Mouse (Mus musculus): Measurements from ENCODE around the gene Trp53. TPM values are rescaled to one million over a fixed set of nuclear protein-coding genes. Genes with fewer than 3 reads are reported as not detected.
A peak's percentile ranks its signal among the peaks of the same experiment; 100 is the strongest.
"Not testable (repeated sequence)": the region's sequence is repeated elsewhere in the genome, so short reads cannot be mapped to it uniquely, and the experiment has no call there.

Gene Trp53
- polyA plus RNA-seq, 1 experiment from 2014 or later = 166 TPM

- H3K27me3 ChIP-seq (ENCODE audit: low read depth, poor library complexity, severe bottlenecking) = peaks cover 3% of the 10 kb centered on the region; the same call in 1 of the 2 replicates
- WGBS = 76% methylated on average over 4 of the region's 4 CpGs
- H3K4me1 ChIP-seq = peaks cover 25% of the 10 kb centered on the region
- peak overlapping the region; percentile 59; the same call in 1 of the 2 replicates for H3K4me3 ChIP-seq
- DNase-seq (ENCODE audit: low spot score) = no peak
- no peaks in the 10 kb centered on the region for H3K36me3 ChIP-seq
- H3K27ac ChIP-seq (replicated peaks) = no peak overlapping the region
- no peaks in the 10 kb centered on the region for H3K9me3 ChIP-seq (replicated peaks)
These were observed 42.8 kb downstream of the Trp53 start for GRCm38 (mm10) chr11:69623006-69623405.

GRCm38 (mm10) chr11:69624339-69624738, 44.2 kb downstream of the Trp53 start:
- H3K4me1 ChIP-seq = peaks cover 21% of the 10 kb centered on the region
- 75% methylated on average over 2 of the region's 2 CpGs for WGBS
- not testable (repeated sequence) for DNase-seq (ENCODE audit: low spot score); H3K4me3 ChIP-seq; H3K9me3 ChIP-seq (replicated peaks); H3K27me3 ChIP-seq (ENCODE audit: low read depth, poor library complexity, severe bottlenecking); H3K27ac ChIP-seq (replicated peaks); H3K36me3 ChIP-seq

GRCm38 (mm10) chr11:69628286-69628685, 48.1 kb downstream of the Trp53 start:
- 40% methylated on average over 6 of the region's 6 CpGs for WGBS
- DNase-seq (ENCODE audit: low spot score) = peak; percentile 83
- Histone ChIP-seq H3K36me3 (no peaks in the 10 kb centered on the region), H3K4me3 (no peak overlapping the region), H3K27ac (replicated peaks) (no peak overlapping the region), H3K9me3 (replicated peaks) (no peaks in the 10 kb centered on the region), H3K27me3 (ENCODE audit: low read depth, poor library complexity, severe bottlenecking) (no peaks in the 10 kb centered on the region), H3K4me1 (peaks cover 14% of the 10 kb centered on the region)

GRCm38 (mm10) chr11:69629802-69630201, 49.6 kb downstream of the Trp53 start:
- H3K27me3 ChIP-seq (ENCODE audit: low read depth, poor library complexity, severe bottlenecking) = no peaks in the 10 kb centered on the region
- H3K4me1 ChIP-seq = peaks cover 25% of the 10 kb centered on the region
- H3K4me3 ChIP-seq = no peak overlapping the region
- H3K36me3 ChIP-seq = peaks cover 4% of the 10 kb centered on the region; the same call in 1 of the 2 replicates
- no peaks in the 10 kb centered on the region for H3K9me3 ChIP-seq (replicated peaks)
- no peak overlapping the region for H3K27ac ChIP-seq (replicated peaks)
- WGBS = 59% methylated on average over 1 of the region's 1 CpGs
- no peak for DNase-seq (ENCODE audit: low spot score)

- WGBS = under 1% methylated on average over 50 of the region's 56 CpGs
- H3K27ac ChIP-seq (replicated peaks) = peak within 1 kb of the TSS; percentile 98
- H3K4me1 ChIP-seq = peaks cover 34% of the 10 kb centered on the region
- H3K36me3 ChIP-seq = peaks cover 28% of the 10 kb centered on the region
- peak; percentile 100 for DNase-seq (ENCODE audit: low spot score)
- H3K4me3 ChIP-seq = peak within 1 kb of the TSS; percentile 99
- H3K9me3 ChIP-seq (replicated peaks) = no peaks in the 10 kb centered on the region
- H3K27me3 ChIP-seq (ENCODE audit: low read depth, poor library complexity, severe bottlenecking) = no peaks in the 10 kb centered on the region
These were observed 52.3 kb downstream of the Trp53 start, which contains the start of gene Fxr2 for GRCm38 (mm10) chr11:69632284-69633089. Gene Fxr2 (plus strand): TSS chr11:69632990.

DNA sequence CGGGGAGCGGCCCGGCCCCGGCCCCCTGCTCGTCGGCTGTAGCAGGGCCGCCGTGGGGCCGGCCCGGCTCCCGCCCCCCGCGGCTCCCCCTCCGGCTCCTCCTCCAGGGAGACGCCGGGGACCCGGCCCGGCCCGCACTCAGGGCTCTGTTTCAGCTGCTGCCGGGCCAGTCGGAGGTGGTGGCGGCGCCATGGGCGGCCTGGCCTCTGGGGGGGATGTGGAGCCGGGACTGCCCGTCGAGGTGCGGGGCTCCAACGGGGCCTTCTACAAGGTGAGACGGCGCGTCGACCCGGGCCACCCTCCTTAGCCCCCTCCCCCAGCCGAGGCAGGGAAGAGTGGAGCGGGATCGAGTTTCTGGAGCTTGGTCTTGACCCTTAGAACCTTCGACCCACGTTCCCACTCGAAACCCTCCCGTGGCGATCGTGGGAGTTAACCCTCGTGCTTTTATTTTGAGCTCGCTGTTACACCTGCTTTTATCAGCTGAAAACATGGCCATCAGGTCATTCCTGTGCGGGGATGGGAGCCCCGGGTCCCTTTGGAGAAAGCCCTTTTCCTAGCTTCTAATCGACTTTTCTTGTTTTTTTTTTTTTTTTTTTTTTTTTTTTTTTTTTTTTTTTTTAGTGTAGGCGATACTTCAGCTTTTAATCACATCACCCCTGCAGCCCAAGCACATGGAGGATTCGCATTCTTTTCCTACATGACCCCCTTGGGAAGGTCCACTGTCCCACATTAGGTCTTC, 53.1 kb downstream of the Trp53 start:
- no peak for DNase-seq (ENCODE audit: low spot score)
- Histone ChIP-seq H3K9me3 (replicated peaks) (no peaks in the 10 kb centered on the region), H3K36me3 (peaks cover 36% of the 10 kb centered on the region), H3K27ac (replicated peaks) (peak overlapping the region; percentile 98), H3K4me3 (peak overlapping the region; percentile 99), H3K27me3 (ENCODE audit: low read depth, poor library complexity, severe bottlenecking) (no peaks in the 10 kb centered on the region), H3K4me1 (peaks cover 34% of the 10 kb centered on the region)
- WGBS = 1% methylated on average over 48 of the region's 50 CpGs

DNA sequence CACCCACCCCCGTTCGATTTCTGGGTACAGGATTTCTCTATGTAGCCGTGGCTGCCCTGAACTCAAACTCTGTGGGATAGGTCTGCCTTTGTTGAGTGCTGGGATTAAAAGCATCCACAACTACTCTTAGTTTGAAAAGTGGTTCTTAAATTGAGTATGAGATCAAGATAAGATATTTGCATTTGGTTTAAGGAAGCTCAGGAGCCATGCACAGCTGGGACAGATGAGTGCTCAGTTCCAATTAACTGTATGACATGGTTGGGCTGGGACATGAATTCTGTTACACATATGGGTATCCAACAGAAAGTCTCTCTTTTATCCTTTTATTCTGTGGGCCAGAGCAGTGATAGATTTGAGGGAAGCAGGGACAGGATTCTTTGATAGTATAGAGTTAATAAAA, 55.3 kb downstream of the Trp53 start:
- Histone ChIP-seq H3K36me3 (peaks cover 57% of the 10 kb centered on the region), H3K27me3 (ENCODE audit: low read depth, poor library complexity, severe bottlenecking) (no peaks in the 10 kb centered on the region), H3K27ac (replicated peaks) (no peak overlapping the region), H3K9me3 (replicated peaks) (no peaks in the 10 kb centered on the region), H3K4me1 (peaks cover 34% of the 10 kb centered on the region), H3K4me3 (no peak overlapping the region)
- no peak for DNase-seq (ENCODE audit: low spot score)
- 94% methylated on average over 3 of the region's 3 CpGs for WGBS

MicroRNAs encoded within 50 kb of the gene (microRNA counts, 519-probe panel; counts per million panel counts)
- microRNA mmu-miR-467f = not detected

Small RNA genes within 50 kb of the gene (microRNA-seq; reads per million reads assigned to microRNA genes)
- gene Mir467f = not detected

Other genes with a start within 250 kb of the Trp53 start
- 18.1 and 24.6 TPM in 2 replicates for gene Rnf227, start 239.9 kb upstream of the Trp53 start, polyA plus RNA-seq (2016; fragmentation: Nextera tagmentation; extraction: Ambion mirVana)
- gene Chd3, start 211.0 kb upstream of the Trp53 start, polyA plus RNA-seq (2016; fragmentation: Nextera tagmentation; extraction: Ambion mirVana) = 41.7 and 50.6 TPM in 2 replicates
- 145 and 146 TPM in 2 replicates for gene Naa38, start 184.9 kb upstream of the Trp53 start, polyA plus RNA-seq (2016; fragmentation: Nextera tagmentation; extraction: Ambion mirVana)
- gene Cyb5d1, start 184.7 kb upstream of the Trp53 start, polyA plus RNA-seq (2016; fragmentation: Nextera tagmentation; extraction: Ambion mirVana) = 50.4 and 57.3 TPM in 2 replicates
- gene Tmem88, start 182.1 kb upstream of the Trp53 start, polyA plus RNA-seq (2016; fragmentation: Nextera tagmentation; extraction: Ambion mirVana) = 16.9 and 21.4 TPM in 2 replicates
- 31.8 and 37.1 TPM in 2 replicates for gene Kdm6b, start 166.7 kb upstream of the Trp53 start, polyA plus RNA-seq (2016; fragmentation: Nextera tagmentation; extraction: Ambion mirVana)
- gene Dnah2, start 31.2 kb upstream of the Trp53 start, polyA plus RNA-seq (2016; fragmentation: Nextera tagmentation; extraction: Ambion mirVana) = 1.2 and 1.9 TPM in 2 replicates
- 48.8 and 53.9 TPM in 2 replicates for gene Efnb3, start 20.2 kb upstream of the Trp53 start, polyA plus RNA-seq (2016; fragmentation: Nextera tagmentation; extraction: Ambion mirVana)
- 45.0 and 50.7 TPM in 2 replicates for gene Wrap53, start 104 bp upstream of the Trp53 start, polyA plus RNA-seq (2016; fragmentation: Nextera tagmentation; extraction: Ambion mirVana)
- 6.0 and 8.6 TPM in 2 replicates for gene Atp1b2, start 25.6 kb downstream of the Trp53 start, polyA plus RNA-seq (2016; fragmentation: Nextera tagmentation; extraction: Ambion mirVana)
- gene Shbg, start 37.5 kb downstream of the Trp53 start, polyA plus RNA-seq (2016; fragmentation: Nextera tagmentation; extraction: Ambion mirVana) = not detected in 2 replicates
- gene Sat2, start 41.7 kb downstream of the Trp53 start, polyA plus RNA-seq (2016; fragmentation: Nextera tagmentation; extraction: Ambion mirVana) = 16.1 and 20.6 TPM in 2 replicates
- 36.2 and 39.1 TPM in 2 replicates for gene Fxr2, start 52.6 kb downstream of the Trp53 start, polyA plus RNA-seq (2016; fragmentation: Nextera tagmentation; extraction: Ambion mirVana)
- gene Sox15, start 75.0 kb downstream of the Trp53 start, polyA plus RNA-seq (2016; fragmentation: Nextera tagmentation; extraction: Ambion mirVana) = 0.16 TPM in 1 of 2 replicates, not detected in the other
- gene Mpdu1, start 82.3 kb downstream of the Trp53 start, polyA plus RNA-seq (2016; fragmentation: Nextera tagmentation; extraction: Ambion mirVana) = 85.1 and 86.2 TPM in 2 replicates
- 7.0 and 7.4 TPM in 2 replicates for gene Cd68, start 85.8 kb downstream of the Trp53 start, polyA plus RNA-seq (2016; fragmentation: Nextera tagmentation; extraction: Ambion mirVana)
- gene Eif4a1, start 92.1 kb downstream of the Trp53 start, polyA plus RNA-seq (2016; fragmentation: Nextera tagmentation; extraction: Ambion mirVana) = 710 and 716 TPM in 2 replicates
- 112 and 114 TPM in 2 replicates for gene Senp3, start 101.7 kb downstream of the Trp53 start, polyA plus RNA-seq (2016; fragmentation: Nextera tagmentation; extraction: Ambion mirVana)
- 0.11 and 0.30 TPM in 2 replicates for gene Tnfsf13, start 105.4 kb downstream of the Trp53 start, polyA plus RNA-seq (2016; fragmentation: Nextera tagmentation; extraction: Ambion mirVana)
- gene Tnfsf12, start 115.5 kb downstream of the Trp53 start, polyA plus RNA-seq (2016; fragmentation: Nextera tagmentation; extraction: Ambion mirVana) = 1.2 and 1.4 TPM in 2 replicates
- 1.0 and 1.3 TPM in 2 replicates for gene Tnfsfm13, start 115.7 kb downstream of the Trp53 start, polyA plus RNA-seq (2016; fragmentation: Nextera tagmentation; extraction: Ambion mirVana)
- 25.6 and 32.2 TPM in 2 replicates for gene Polr2a, start 178.3 kb downstream of the Trp53 start, polyA plus RNA-seq (2016; fragmentation: Nextera tagmentation; extraction: Ambion mirVana)
- 0.09 TPM in 1 of 2 replicates, not detected in the other for gene Slc35g3, start 181.6 kb downstream of the Trp53 start, polyA plus RNA-seq (2016; fragmentation: Nextera tagmentation; extraction: Ambion mirVana)
- 0.64 and 0.91 TPM in 2 replicates for gene Zbtb4, start 185.6 kb downstream of the Trp53 start, polyA plus RNA-seq (2016; fragmentation: Nextera tagmentation; extraction: Ambion mirVana)
- gene Chrnb1, start 215.6 kb downstream of the Trp53 start, polyA plus RNA-seq (2016; fragmentation: Nextera tagmentation; extraction: Ambion mirVana) = 1.1 TPM in 2 replicates
- 1.0 and 1.4 TPM in 2 replicates for gene Fgf11, start 221.5 kb downstream of the Trp53 start, polyA plus RNA-seq (2016; fragmentation: Nextera tagmentation; extraction: Ambion mirVana)
- 0.90 and 0.99 TPM in 2 replicates for gene Tmem102, start 225.3 kb downstream of the Trp53 start, polyA plus RNA-seq (2016; fragmentation: Nextera tagmentation; extraction: Ambion mirVana)
- not detected in 2 replicates for gene Gm39566, start 234.9 kb downstream of the Trp53 start, polyA plus RNA-seq (2016; fragmentation: Nextera tagmentation; extraction: Ambion mirVana)
- gene Spem2, start 238.1 kb downstream of the Trp53 start, polyA plus RNA-seq (2016; fragmentation: Nextera tagmentation; extraction: Ambion mirVana) = not detected in 2 replicates
- 0.12 and 0.19 TPM in 2 replicates for gene Spem1, start 241.8 kb downstream of the Trp53 start, polyA plus RNA-seq (2016; fragmentation: Nextera tagmentation; extraction: Ambion mirVana)

Data from midbrain, embryonic 10.5 days (tissue).